Mouse (Mus musculus) hematopoietic stem cell, adult 5-6 weeks (primary cell): ENCODE measurements around the gene Zmynd8. TPM values are rescaled to one million over a fixed set of nuclear protein-coding genes. Genes with fewer than 3 reads are reported as not detected.
A peak's percentile ranks its signal among the peaks of the same experiment; 100 is the strongest.

Experiments
- ATAC-seq, 2 experiments: fragments of 125-278 bp in 1 of 2; replicated peaks in 1 of 2; 2 replicates each; pipeline ENCODE4 v1.8.0; 2016 to 2017; ENCODE audit warnings: inconsistent platforms in 2 of 2, mild to moderate bottlenecking in 2 of 2, moderate number of reproducible peaks in 2 of 2, low read depth in 1 of 2, moderate TSS enrichment in 1 of 2; ENCODE audit not compliant: low FRiP score in 2 of 2, poor library complexity in 2 of 2, severe bottlenecking in 2 of 2, insufficient read depth in 1 of 2, low TSS enrichment in 1 of 2
- total RNA-seq: library from RNA; stranded (forward); fragments of 172-1452, 232-1000 nt; gene quantifications from 2 replicates; pipeline ENCODE4 v1.2.3, GENCODE M21; 2017

Gene Zmynd8
- total RNA-seq, 1 experiment from 2014 or later, result 53.2 TPM

DNA sequence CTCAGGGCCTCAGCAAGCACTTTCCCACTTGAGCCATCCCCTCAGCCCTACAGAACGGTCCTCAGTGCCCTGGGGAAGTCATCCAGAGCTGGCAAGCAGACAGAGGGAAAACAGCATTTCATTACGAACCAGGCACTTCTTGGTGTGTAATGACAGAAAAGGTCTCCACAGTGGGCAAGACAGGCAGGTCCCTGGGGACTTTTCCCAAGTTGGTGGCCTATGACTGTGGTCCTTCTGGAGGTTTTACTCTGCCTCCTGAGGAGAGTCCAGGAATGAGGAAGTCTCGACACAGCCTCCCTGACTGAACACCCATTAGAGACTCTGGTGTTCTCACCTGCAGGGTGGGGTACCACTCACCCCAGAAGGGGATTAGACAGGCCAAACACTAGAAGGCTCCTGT lies 25.0 kb downstream of the Zmynd8 start:
- ATAC-seq, result no peak

DNA sequence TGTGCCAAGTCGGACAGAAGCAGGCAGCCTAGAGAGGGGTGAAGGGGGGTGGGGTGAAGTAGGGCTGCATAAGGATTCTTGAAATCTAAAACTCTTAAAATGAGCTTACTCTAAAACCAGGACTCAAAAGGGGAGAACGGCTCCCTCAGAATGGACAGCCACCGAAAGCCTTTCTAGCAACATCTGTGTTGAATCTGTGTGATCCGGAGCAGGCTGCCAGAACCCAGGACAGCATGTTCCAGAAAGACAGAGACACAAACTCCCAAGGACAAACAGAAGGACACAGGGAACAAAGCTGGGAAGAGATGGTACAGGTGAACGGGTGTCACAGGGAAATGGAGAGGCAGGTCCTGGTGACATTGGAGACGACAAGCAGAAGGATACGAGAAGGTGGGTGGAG lies 25.6 kb downstream of the Zmynd8 start:
- no peak for ATAC-seq

DNA sequence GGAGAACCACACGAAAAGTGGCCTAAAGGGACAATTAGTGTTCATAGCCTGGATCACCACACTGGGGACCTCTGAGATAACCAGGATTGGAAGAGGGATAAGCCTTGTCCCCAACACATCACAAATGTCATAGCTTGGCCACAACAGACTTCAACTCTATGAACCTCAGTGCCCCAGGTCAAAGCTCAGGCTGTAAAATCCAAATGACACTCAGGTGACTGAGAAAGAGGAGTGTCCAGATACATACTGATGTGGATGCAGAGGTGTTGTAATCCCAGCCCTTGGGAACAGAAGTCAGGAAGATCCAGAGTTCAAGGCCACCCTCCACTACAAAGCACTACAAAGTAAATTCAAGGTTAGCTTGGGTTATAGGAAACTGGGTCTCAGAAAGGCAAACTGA lies 29.6 kb downstream of the Zmynd8 start:
- no peak for ATAC-seq

DNA sequence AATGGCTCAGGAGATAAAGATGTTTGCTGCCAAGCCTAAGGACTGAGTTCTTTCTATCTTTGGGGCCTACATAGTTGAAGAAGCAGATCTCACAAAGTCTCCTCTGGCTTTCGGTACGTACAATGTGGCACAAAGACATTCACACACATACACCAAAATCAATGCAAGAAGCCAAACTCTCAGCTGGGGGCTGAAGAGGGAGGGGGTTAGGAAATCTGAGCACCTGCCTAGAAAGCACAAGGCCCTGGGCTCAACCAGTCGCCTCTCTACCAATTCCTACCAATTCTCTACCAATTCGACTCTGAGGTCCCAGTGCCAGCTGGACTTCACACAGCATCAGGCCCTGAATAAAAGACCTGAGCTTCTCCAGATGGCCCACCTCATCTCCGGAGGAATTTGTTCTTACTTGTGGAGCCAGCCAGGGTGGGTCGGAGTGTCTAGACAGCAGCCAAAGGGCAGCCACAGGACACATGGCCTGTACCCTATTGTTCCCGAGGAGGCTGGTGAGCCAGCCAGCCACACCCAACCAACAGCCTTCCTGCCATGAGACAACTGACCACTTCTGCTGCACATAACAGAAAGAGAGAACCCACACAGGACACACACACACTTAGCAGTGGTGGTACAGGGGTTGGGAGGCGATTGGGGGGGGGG lies 30.2 kb downstream of the Zmynd8 start:
- no peak for ATAC-seq

- no peak for ATAC-seq
Observed at GRCm38 (mm10) chr2:165867549-165867948, 31.3 kb downstream of the Zmynd8 start.

- no peak for ATAC-seq
Observed at GRCm38 (mm10) chr2:165866951-165867387, 31.8 kb downstream of the Zmynd8 start.

DNA sequence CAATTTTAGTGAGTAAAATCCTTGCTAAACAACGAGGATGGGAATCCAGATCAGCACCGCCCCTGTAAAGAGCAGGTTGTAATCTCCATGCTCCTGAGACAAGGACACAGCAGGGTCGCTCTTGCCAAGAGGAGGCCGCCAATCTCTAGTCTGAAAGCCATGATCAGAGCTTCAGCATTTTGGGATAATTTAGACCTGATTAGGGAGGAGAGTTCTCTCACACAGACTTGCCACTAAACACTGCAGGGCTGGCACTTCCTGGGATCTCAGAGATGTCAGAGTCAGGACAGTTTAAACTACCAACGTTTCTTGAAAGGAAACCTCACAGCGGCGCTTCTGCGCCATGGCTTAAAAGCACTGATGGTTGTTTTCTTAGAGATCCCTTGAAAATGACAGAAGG lies 32.4 kb downstream of the Zmynd8 start:
- no peak for ATAC-seq

DNA sequence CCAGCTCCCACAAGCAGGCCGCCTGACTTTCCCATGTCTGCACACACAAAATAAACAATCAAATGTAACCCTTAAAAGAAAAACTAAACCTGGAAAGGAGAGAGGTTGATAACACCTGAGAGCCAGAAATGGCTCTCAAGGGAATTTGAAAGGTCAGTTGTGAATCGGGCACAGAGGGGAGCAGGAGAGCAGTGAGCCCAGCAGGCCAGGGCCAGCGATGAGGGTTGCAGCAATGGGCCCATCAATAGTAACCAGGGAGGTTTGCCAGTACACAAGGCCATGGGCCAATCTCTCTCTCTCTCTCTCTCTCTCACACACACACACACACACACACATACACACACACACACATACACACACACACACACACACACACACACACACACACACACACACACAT lies 34.0 kb downstream of the Zmynd8 start:
- no peak for ATAC-seq

DNA sequence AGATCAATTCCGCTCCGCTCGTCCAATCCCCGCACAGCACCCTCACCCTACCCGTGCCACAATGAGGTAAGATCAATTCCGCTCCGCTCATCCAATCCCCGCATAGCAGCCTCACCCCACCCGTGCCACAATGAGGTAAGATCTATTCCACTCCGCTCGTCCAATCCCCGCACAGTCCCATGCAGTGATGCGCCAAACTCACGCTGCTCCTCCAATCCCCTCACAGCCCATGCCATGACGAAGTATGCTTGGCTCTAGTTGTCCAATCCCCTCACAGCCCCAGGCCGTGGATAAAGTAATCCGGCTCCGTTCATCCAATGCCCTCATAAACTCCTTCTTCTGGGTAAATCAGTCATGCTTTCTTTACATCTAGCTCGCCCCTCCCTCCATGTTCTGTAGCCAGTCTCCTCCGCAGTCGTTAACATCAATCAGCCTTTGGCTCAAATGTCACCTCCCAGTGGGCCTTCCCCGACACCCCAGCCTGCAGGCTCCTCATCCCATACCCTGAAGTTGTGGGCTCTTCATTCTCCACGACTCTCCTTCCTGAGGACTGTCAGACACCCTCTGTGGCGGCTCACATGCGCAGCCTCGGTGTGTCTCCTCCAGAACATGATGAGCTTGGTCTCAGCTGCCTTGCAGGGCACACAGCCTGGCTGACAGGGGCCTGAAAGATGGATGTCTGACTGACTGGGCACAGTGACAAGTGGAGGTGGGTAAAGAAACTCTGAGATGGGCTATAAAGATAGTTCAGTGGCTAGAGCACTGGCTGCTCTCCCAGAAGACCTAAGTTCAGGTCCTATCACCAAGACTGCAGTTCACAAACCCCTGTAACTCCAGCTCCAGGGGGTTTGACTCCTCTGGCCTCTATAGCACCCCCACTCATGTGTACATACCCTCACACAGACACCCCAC lies 36.9 kb downstream of the Zmynd8 start:
- no peak for ATAC-seq

DNA sequence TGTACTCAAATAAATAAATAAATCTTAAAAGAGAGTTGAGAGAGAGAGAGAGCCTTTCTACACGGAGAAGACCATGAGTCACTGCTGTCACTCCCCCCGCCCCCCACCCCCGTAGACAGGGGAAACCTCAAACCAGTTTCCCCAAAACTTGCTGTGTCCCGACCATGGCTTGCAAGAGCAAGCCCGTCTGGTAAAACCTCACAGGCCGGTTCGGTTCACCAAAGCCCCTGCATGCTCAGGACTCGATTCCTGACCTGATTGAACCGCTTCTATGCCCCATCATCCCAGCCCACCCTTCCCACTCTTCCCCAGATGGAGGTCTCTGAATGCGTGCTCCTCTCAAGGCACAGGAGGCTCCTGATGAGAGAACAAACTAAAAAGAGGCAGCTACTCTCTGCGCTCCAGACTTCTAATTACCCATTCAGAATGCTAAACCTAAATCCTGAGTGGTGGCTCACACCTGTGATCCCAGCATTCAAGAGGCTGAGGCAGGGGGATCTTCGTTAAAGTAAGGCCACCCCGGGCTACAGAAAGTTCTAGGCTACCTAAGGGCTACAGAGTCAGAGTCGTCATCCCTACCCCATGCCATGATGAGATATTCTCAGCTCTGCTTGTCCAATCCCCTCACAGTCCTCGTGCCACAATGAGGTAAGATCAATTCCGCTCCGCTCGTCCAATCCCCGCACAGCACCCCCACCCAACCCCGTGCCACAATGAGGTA lies 37.7 kb downstream of the Zmynd8 start:
- 0 out of 4 replicates have a peak, but pooled peaks of 1 of the 2 experiments have one; percentile 18 for ATAC-seq

DNA sequence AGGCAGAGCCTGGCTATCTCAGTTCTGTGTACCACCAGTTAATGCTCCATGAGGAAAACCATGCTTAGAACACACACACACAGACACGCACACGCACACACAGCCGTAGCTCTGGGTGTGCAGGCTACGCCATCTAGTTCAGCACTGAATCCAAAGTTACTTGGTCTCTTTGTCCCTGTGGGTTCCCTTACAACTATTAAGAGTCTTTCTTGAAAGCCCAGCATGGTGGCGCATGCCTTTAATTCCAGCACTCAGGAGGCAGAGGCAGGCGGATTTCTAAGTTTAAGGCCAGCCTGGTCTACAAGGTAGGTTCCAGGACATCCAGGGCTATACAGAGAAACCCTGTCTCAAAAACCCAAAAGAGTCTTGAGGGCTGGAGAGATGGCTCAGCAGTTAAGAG lies 38.4 kb downstream of the Zmynd8 start:
- no peak for ATAC-seq

GRCm38 (mm10) chr2:165858453-165859384 lies 40.1 kb downstream of the Zmynd8 start:
- peak in 1 of 2 experiments; percentile 53; a peak in 1 of 4 replicates for ATAC-seq

DNA sequence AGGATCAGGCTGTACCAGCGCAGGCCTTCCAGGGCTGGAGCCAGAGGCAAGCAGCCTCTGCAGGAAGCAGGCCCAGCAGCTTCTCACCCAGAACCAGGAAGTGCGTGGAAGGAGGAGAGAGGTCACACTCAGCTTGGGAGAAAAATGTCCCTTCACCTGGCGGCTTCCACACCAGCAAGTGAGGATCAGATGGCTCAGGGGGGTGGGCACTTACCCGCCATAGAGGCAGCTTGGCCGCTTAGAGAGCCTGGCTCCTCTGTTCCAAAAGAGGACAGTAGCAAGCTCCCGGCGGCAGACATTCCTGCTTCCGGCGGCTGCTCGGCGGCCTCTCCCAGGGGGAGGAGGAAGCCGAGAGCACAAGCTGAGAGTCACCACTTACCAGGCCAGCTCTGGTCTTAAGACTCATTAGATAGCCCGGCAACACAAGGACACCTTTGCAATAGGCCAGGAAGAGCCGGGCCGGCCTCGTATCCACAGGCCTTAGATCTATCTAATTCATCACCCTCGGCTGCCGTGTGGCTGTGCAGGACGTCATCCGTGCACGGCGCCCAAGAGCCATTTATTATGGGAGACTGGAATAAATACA lies 40.9 kb downstream of the Zmynd8 start:
- peak in 1 of 2 experiments; percentile 43; a peak in 1 of 4 replicates for ATAC-seq

- ATAC-seq, result no peak
Observed at GRCm38 (mm10) chr2:165857395-165857831, 41.4 kb downstream of the Zmynd8 start.

GRCm38 (mm10) chr2:165856611-165857200 lies 42.1 kb downstream of the Zmynd8 start:
- ATAC-seq, result no peak

GRCm38 (mm10) chr2:165855641-165856301 lies 43.0 kb downstream of the Zmynd8 start:
- no peak for ATAC-seq
